Mouse (Mus musculus) midbrain, embryonic 14.5 days (tissue): ENCODE data around the gene Pax5. TPM values are rescaled to one million over a fixed set of nuclear protein-coding genes. Genes with fewer than 3 reads are reported as not detected.
"Not testable (repeated sequence)": the region's sequence is repeated elsewhere in the genome, so short reads cannot be mapped to it uniquely, and the experiment has no call there.

Experiments used
- ATAC-seq: fragments of 200-750 bp; cut with Nextera tagmentation; 2 replicates; pipeline ENCODE4 v1.8.0; 2017; ENCODE audit warnings: moderate number of reproducible peaks, moderate library complexity; ENCODE audit not compliant: low FRiP score, low TSS enrichment
- DNase-seq: peaks from one replicate; pipeline ENCODE4 v3.0.0-alpha.2; 2015
- H3K27ac ChIP-seq: fragments of 300-500 bp; sonication (generic); replicated peaks from 2 replicates; pipeline ENCODE4 v1.5.1; 2014; ENCODE audit warnings: mild to moderate bottlenecking, low read depth, low read length, moderate library complexity
- H3K27me3 ChIP-seq: fragments of 300-500 bp; sonication (generic); 2 replicates; pipeline ENCODE4 v1.6.1; 2014; ENCODE audit warnings: low read length, control low read depth, mixed read lengths; ENCODE audit not compliant: control insufficient read depth, insufficient read depth
- H3K36me3 ChIP-seq: fragments of 300-500 bp; sonication (generic); 2 replicates; pipeline ENCODE4 v1.6.1; 2014; ENCODE audit warnings: low read length, control low read depth; ENCODE audit not compliant: control insufficient read depth, insufficient read depth
- H3K4me1 ChIP-seq: fragments of 300-500 bp; sonication (generic); 2 replicates; pipeline ENCODE4 v1.6.1; 2014; ENCODE audit warnings: mild to moderate bottlenecking, antibody characterized with exemption, low read length, control low read depth; ENCODE audit not compliant: control insufficient read depth, insufficient read depth
- H3K4me2 ChIP-seq: fragments of 300-500 bp; sonication (generic); 2 replicates; pipeline ENCODE4 v1.6.1; 2014; ENCODE audit warnings: mild to moderate bottlenecking, low read length, moderate library complexity
- H3K4me3 ChIP-seq: fragments of 300-500 bp; sonication (generic); replicated peaks from 2 replicates; pipeline ENCODE4 v1.5.1; 2014; ENCODE audit warnings: low read depth, low read length
- H3K9ac ChIP-seq: fragments of 300-500 bp; sonication (generic); replicated peaks from 2 replicates; pipeline ENCODE4 v1.6.1; 2014; ENCODE audit warnings: mild to moderate bottlenecking, low read length, moderate library complexity
- H3K9me3 ChIP-seq: fragments of 300-500 bp; sonication (generic); 2 replicates; pipeline ENCODE4 v1.6.1; 2016; ENCODE audit warnings: low read length, control low read depth, mixed read lengths; ENCODE audit not compliant: control insufficient read depth
- WGBS: fragments of 180-500 bp; shearing (Covaris S2); extraction: QIAGEN DNeasy Blood & Tissue Kit; methylation state at CpG from one replicate; pipeline ENCODE4 v1.1.7; 2014; 5-methylcytosine and 5-hydroxymethylcytosine counted together
- polyA plus RNA-seq: library from polyadenylated mRNA; unstranded; fragments of >200 nt; fragmentation: Nextera tagmentation; extraction: Ambion mirVana; gene quantifications from 2 replicates; pipeline ENCODE4 v1.2.1, GENCODE M21; 2014

The Pax5 gene
- 9.2 and 11.3 TPM in 2 replicates for polyA plus RNA-seq

DNA sequence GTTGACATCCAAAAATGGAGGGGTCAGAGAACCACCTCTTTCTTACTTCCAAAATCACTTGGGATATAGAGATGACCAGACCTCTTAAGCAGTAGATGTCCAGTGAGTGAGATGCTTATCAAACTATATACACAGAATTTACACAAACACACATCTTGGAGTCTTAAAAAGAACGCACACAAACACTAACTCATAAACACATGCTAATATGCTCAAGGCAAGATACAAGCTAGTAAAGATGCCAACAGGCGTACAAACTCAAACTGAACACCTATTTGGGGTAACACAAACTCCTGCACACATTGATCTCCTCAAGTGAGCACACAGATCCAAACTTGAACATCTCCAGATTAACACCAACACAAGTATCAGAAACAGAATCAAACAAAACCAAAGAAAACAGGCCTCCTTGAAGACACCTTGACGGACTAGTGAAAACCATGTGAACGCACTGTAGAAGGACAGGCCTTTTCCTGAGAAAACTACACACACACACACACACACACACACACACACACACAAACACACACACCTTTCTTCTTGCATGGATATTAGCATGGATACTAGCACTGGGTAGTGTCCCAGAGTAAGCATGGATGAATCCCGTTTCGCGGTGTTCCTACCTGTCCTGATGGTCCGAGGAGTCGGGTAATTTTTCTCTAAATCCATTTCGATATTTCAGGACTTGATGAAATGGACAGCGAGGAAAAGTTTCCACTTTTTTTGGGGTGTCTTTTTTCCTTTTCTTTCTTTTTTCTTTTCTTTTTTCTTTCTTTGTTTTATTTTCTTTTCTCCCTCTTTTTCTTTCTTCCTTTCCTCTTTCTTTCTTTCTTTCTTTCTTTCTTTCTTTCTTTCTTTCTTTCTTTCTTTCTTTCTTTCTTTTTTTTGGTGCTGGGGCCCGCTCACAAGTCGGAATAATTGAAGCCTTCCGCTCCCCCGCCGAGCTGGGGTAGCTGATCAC is at the start of gene Pax5:
Gene Pax5, minus strand, starts transcription at position 748 of the 961 bp plus-strand sequence.
- DNase-seq: no peak
- no peaks in the 10 kb centered on the region for H3K9me3 ChIP-seq
- ATAC-seq: no peak
- peaks cover 89% of the 10 kb centered on the region for H3K27me3 ChIP-seq
- peak within 1 kb of the TSS; percentile 45 for H3K4me2 ChIP-seq
- no peaks in the 10 kb centered on the region for H3K36me3 ChIP-seq
- H3K9ac ChIP-seq: peak within 1 kb of the TSS; percentile 14; the same call in 1 of the 2 replicates
- peak within 1 kb of the TSS; percentile 81 for H3K27ac ChIP-seq
- H3K4me3 ChIP-seq: peak within 1 kb of the TSS; percentile 12
- 14% methylated on average over 16 of the region's 16 CpGs for WGBS
- H3K4me1 ChIP-seq: no peaks in the 10 kb centered on the region

DNA sequence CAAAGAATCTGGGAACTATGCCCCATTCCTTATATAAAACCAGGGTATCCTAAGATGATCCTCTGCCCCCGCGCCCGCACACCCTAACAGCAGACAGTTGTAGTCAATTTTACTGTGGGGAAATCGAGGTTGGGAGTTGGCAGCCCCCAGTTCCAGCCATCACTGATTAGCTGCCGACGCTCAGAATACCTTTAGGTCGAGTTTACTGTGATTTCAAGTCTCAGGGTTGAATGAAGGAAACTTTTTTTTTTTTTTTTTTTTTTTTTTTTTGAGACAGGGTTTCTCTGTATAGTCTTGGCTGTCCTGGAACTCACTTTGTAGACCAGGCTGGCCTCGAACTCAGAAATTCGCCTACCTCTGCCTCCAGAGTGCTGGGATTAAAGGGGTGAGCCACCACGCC is 46.8 kb upstream of the Pax5 start:
- Histone ChIP-seq H3K27ac (peak overlapping the region; percentile 90), H3K9ac (peak overlapping the region; percentile 91), H3K4me3 (peak overlapping the region; percentile 88), H3K4me2 (peak overlapping the region; percentile 86)
- DNase-seq, H3K4me1 ChIP-seq, H3K9me3 ChIP-seq, H3K36me3 ChIP-seq, ATAC-seq, H3K27me3 ChIP-seq: not testable (repeated sequence)
- WGBS: 5% methylated on average over 10 of the region's 10 CpGs

DNA sequence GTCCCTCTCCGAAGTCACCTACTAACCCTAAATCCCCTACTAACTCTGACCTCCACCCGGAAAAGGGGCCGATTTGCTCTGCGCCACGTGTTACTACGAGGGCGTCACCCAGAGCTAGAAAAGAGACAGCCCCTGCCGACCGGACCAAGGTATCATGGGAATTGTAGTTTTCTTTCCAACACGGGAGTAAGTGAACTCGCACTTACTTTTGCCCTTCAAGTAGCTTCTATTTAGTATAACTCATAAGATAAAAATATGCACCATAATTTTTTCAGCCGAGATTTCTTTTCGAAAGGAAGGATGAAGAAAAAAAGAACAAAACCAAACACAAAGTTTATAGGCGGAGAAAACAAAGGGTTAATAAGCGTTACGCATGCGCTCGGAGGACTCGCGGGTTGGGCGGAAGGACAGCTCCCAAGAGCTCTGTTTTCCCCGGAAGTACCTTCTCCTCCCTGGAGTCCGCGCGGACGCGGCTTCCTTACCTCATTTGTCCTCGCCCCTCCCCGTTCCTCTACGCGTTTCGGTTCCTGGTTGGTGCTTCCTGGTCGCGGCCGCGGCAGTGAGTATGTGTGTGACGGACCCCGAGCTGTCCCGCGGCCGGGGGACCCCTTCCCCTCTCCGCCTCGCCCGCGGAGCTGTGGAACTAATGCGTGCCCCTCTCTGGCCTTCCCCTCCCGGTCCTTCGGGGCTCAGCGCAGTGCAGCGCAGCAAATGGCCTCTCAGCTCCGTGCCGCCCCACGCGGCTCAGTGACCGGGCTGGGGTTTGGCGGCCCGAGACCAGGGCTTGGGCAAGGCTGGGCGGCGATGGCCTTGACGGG is 46.1 kb upstream of the Pax5 start:
- Histone ChIP-seq H3K4me1 (peaks cover 8% of the 10 kb centered on the region), H3K9me3 (no peaks in the 10 kb centered on the region), H3K9ac (peak overlapping the region; percentile 91), H3K27me3 (no peaks in the 10 kb centered on the region), H3K4me2 (peak overlapping the region; percentile 86), H3K27ac (peak overlapping the region; percentile 90), H3K36me3 (no peaks in the 10 kb centered on the region), H3K4me3 (peak overlapping the region; percentile 88)
- DNase-seq (peak; percentile 97), ATAC-seq (peak; percentile 97)
- WGBS: under 1% methylated on average over 60 of the region's 60 CpGs

DNA sequence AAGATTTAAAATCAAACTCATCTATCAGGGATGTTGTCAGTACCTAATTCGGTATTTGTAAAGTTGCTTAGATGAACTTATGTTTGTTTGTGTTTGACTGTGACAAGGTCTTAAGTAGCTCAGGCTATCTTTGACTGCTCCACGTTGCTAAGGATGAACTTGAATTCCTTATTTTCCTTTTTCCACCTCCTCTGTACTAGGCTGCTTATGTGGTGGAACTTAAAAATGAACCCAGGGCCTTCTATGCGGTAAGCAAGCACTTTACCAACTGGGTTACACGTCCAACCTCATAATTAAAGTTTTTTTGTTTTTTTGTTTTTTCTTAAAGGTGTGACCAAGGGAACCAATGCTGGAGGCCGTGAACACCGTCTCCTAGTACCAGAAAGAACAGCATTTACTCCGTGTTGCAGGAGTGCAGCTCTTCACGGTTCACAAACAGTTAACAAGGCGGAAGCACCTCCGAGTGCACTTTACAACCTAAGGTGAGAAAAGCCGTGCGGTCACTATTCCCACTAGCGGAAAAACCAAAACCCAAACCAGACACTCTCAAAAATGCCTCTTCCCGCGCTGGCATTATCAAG is 45.4 kb upstream of the Pax5 start, which contains the start of gene Zcchc7:
Gene Zcchc7, plus strand, starts transcription at position 325 of the 581 bp plus-strand sequence.
- peak within 1 kb of the TSS; percentile 86 for H3K4me2 ChIP-seq
- H3K36me3 ChIP-seq: no peaks in the 10 kb centered on the region
- no peaks in the 10 kb centered on the region for H3K9me3 ChIP-seq
- peaks cover 8% of the 10 kb centered on the region for H3K4me1 ChIP-seq
- WGBS: 5% methylated on average over 15 of the region's 15 CpGs
- peak within 1 kb of the TSS; percentile 88 for H3K4me3 ChIP-seq
- peak within 1 kb of the TSS; percentile 91 for H3K9ac ChIP-seq
- H3K27me3 ChIP-seq: peaks cover under 1% of the 10 kb centered on the region; the same call in 1 of the 2 replicates
- ATAC-seq (peak; percentile 57), DNase-seq (no peak)
- peak within 1 kb of the TSS; percentile 90 for H3K27ac ChIP-seq

DNA sequence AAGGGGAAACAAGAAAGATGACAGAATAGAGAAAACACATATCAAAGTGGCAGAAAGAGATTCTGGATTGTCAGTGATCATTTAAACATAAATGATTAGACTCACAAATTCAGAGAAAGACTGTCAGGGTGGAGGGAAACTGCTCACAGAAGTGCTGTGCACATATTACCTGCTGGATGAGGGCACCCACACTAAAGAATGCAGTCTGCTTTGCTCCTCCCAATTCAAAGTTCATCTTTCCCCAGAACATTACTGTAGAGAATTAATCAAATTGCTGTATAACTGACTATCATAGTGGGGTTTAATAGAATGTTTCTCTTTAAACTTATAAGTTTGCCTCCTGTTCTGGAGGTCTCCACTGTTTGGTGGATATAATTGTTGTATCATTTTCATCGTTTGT is 30.2 kb upstream of the Pax5 start:
- no peak overlapping the region for H3K27ac ChIP-seq
- H3K27me3 ChIP-seq: peaks cover 31% of the 10 kb centered on the region
- ATAC-seq: no peak
- H3K9ac ChIP-seq: no peak overlapping the region
- whole genome bisulfite sequencing: 81% methylated on average over 1 of the region's 1 CpGs
- H3K4me3 ChIP-seq: no peak overlapping the region
- no peaks in the 10 kb centered on the region for H3K4me1 ChIP-seq
- no peaks in the 10 kb centered on the region for H3K36me3 ChIP-seq
- peaks cover 15% of the 10 kb centered on the region for H3K9me3 ChIP-seq
- no peak for DNase-seq
- no peak overlapping the region for H3K4me2 ChIP-seq

DNA sequence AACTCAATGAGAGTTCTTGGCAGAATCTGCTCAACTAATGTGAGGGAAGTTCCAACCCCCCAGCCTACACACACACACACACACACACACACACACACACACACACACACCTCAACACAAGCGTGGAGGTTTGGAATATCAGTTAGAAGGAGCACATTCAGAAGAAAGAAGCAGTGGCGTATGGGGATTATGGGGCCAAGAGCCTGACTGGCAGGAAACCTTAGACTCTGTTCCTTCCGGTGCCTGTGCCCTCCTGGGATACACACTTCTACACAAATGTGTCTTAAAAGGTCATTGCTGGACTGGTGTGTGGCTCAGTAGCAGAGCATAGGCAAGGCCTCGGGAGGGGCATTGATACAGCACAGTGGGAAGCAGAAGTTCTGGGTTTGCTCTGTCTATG is 10.9 kb upstream of the Pax5 start:
- 89% methylated on average over 4 of the region's 4 CpGs for WGBS
- Histone ChIP-seq H3K36me3 (no peaks in the 10 kb centered on the region), H3K27me3 (peaks cover 42% of the 10 kb centered on the region), H3K9me3 (no peaks in the 10 kb centered on the region), H3K4me3 (no peak overlapping the region), H3K4me2 (no peak overlapping the region), H3K9ac (no peak overlapping the region), H3K27ac (no peak overlapping the region), H3K4me1 (no peaks in the 10 kb centered on the region)
- DNase-seq (no peak), ATAC-seq (no peak)

DNA sequence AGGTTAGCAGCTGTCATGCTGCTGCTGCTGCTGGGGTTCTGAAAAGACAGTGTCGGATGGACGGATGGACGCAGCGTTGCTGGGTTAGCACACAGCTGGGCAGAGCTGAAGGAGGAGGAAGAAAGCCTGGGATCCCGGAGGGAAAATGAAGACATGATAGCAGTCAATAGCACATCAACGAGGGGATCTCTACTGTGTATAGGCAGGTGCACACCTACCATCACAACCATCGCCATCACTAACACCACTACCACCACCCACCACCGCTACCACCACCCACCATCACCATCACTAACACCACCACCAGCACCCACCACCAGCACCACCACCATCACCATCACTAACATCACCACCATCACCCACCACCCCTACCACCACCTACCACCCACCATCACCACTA is 9.8 kb upstream of the Pax5 start:
- peaks cover 44% of the 10 kb centered on the region for H3K27me3 ChIP-seq
- H3K9me3 ChIP-seq: no peaks in the 10 kb centered on the region
- no peaks in the 10 kb centered on the region for H3K4me1 ChIP-seq
- ATAC-seq (no peak), DNase-seq (no peak)
- H3K27ac ChIP-seq: no peak overlapping the region
- WGBS: 89% methylated on average over 8 of the region's 8 CpGs
- H3K36me3 ChIP-seq: no peaks in the 10 kb centered on the region
- H3K4me3 ChIP-seq: no peak overlapping the region
- H3K4me2 ChIP-seq: no peak overlapping the region
- no peak overlapping the region for H3K9ac ChIP-seq

DNA sequence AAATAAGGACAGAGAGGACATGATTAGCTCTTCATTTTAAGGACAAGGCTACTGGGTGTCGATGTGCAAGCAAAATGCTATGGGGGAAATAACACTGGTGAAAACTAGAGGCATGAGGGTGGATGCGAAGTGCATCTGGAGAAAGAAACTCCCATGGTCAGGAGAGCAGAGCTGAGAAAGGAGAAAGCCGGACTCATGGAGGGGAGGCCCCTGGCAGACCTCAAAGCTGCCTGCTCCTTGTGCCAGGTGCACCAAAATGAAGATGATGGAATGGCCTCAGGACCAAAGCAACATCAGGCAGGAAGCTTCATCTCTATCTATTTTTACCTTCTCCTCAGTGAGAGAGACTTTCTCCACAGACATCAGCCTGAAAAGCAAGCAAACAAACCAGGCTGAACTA is 7.4 kb upstream of the Pax5 start:
- H3K27ac ChIP-seq: no peak overlapping the region
- no peaks in the 10 kb centered on the region for H3K9me3 ChIP-seq
- 74% methylated on average over 3 of the region's 3 CpGs for WGBS
- no peak overlapping the region for H3K4me3 ChIP-seq
- H3K27me3 ChIP-seq: peaks cover 64% of the 10 kb centered on the region
- no peak overlapping the region for H3K9ac ChIP-seq
- no peak for DNase-seq
- H3K4me1 ChIP-seq: no peaks in the 10 kb centered on the region
- no peak for ATAC-seq
- no peaks in the 10 kb centered on the region for H3K36me3 ChIP-seq
- H3K4me2 ChIP-seq: no peak overlapping the region
